Mouse (Mus musculus): ENCODE data around the gene Duox2. TPM values are rescaled to one million over a fixed set of nuclear protein-coding genes. Genes with fewer than 3 reads are reported as not detected.
"Not testable (repeated sequence)": the region's sequence is repeated elsewhere in the genome, so short reads cannot be mapped to it uniquely, and the experiment has no call there.

Gene Duox2
- under 1 TPM; 0.35 to 0.47 TPM for total RNA-seq (2021)

DNA sequence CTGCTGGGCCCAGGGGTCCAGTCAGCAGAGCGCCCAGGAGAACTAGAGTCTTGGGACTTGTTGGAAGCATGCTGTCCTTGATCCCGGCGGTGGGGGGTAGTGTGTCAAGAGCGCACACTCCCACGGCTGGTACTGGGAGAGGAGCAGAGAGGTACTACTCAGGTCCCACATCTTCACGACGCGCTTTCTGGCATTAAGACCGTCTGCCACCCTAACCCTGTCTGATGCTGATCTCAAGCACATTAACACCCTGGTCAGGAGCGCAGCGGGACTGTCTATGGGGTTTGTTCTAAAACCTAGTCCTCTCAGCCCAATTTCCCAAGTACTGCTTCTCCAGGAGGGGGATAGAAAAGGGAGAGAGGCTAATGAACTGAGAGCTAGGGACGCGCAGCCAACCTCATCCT lies at the start of gene Duox2:
Gene Duox2 (minus strand): TSS at position 354 of the 404 bp plus-strand sequence.
- DNase-seq = no peak
- intact Hi-C loops (cut with DNase I) = no loop called here

DNA sequence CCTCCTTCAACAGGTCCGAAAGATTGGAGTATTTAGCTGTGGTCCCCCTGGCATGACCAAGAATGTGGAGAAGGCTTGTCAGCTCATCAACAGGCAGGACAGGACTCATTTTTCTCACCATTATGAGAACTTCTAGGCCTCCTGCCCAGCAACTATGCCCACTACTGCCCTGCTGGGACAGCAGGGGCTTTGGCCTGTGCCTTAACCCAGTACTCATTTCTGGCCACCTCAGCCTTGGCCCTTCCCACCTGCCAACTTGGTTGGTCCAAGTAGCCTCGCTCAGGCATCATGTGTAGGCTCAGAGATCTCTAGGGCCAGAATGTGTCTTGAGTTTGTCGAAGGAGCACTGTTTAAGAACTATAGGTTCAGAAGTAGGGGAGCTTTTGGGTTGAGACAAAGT lies 49.0 kb upstream of the Duox2 start:
- intact Hi-C loops (cut with DNase I) = loop anchor here (10.0 kb wide), 1 partner anchor 278 kb away; no protein-coding TSS in a partner anchor
- DNase-seq = no peak

DNA sequence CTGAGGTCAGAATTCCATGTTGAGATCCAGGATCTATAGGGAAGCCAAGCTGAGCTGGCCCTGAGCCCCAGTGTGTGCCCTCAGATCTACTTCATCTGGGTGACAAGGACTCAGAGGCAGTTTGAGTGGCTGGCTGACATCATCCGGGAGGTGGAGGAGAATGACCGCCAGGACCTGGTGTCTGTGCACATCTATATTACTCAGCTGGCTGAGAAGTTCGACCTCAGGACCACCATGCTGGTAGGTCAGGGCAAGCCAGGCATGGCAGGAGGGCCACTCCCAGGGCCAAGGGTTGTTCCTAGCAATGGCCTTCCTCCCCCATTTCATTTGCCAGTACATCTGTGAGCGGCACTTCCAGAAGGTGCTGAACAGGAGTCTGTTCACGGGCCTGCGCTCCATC lies 47.9 kb upstream of the Duox2 start:
- intact Hi-C loops (cut with DNase I) = loop anchor here (10.0 kb wide), 1 partner anchor 279 kb away; no protein-coding TSS in a partner anchor
- not testable (repeated sequence) for DNase-seq

DNA sequence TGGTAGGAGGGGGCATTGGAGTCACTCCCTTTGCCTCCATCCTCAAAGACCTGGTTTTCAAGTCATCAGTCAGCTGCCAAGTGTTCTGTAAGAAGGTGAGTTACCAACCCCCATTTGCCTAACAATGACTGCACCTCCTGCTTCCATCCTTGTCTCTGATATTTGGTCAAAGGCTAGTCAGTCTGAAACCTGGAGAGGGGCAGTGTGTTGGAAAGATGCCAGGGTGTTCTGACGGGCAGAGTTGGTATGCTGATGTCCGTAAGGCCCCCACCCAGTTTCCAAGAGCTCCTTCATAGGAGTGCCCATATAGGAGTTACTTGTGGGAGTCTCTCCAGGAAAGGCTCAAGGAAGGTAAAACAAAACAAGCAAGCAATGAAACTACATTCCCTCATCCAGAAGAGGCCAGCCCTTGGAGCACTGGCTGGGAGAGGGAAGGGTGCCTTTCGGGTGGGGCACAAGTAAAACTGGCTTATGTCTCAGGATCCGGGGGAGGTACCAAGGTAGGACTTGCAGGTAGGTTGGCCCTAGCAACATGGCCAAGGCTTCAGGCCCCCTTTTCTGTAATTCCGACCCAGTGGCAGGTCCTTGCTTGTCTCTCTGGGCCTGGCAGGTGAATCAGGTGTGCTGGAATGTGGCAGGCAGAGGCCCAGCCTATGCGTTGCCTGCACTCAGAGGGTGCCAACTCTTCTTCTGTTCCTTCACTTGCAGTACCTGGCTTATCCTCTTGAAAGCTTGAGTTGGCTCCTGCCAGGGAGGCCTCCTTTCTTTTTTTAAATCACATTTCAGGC lies 47.1 kb upstream of the Duox2 start:
- intact Hi-C loops (cut with DNase I) = loop anchor here (10.0 kb wide), 1 partner anchor 280 kb away; no protein-coding TSS in a partner anchor
- DNase-seq = no peak

DNA sequence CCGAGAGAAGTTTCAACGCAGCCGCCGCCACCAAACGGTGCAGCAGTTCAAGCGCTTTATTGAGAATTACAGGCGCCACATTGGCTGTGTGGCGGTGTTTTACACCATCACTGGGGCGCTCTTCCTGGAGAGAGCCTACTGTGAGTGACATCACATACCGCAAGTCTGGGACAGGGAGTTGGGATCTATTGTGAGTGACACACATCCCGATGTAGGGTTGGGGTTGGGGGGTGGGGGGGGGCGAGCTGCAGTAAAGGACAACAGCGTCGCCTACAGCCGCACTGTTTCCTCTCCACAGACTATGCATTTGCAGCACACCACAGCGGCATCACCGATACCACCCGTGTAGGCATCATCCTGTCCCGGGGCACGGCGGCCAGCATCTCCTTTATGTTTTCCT lies 39.0 kb upstream of the Duox2 start:
- intact Hi-C loops (cut with DNase I) = no loop called here
- DNase-seq = no peak

DNA sequence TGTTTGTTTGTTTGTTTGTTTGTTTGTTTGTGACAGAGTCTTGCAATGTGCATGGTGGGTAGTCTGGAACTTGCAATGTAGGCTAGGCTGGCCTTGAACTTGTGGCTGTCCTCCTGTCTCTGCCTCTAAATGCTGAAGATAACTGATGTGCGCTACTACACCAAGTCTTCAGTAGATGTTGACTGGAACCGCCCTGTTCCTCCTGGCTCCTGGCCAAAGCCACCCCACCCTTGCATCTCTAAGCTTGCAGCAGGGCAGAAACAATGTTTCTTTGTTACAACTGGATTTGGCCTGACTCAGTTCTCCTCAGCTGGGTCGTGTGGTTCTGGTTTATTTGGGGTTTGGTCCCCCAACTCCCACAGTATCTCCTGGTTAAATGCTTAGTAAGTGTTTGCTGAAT lies 35.9 kb upstream of the Duox2 start:
- DNase-seq = no peak
- intact Hi-C loops (cut with DNase I) = no loop called here

DNA sequence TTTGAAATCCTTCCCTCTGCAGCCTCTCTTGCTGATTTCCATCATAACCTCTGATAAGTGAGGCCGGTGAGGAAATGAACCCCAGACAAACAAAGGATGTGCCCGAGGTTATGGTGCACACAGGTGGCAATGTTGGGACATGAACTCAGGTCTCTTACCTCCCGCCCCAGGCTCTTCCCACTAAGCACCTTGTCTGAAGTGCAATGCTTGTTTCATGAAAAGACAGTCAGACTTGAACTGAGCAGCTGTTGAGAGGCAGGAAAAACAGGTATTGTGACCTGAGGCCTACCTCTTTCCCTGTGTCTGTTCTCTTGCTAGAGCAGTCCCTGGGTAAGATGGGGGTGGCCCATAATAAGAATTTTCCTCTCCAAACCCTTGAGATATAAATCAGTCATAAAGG lies 34.0 kb upstream of the Duox2 start:
- no peak for DNase-seq
- intact Hi-C loops (cut with DNase I) = no loop called here

DNA sequence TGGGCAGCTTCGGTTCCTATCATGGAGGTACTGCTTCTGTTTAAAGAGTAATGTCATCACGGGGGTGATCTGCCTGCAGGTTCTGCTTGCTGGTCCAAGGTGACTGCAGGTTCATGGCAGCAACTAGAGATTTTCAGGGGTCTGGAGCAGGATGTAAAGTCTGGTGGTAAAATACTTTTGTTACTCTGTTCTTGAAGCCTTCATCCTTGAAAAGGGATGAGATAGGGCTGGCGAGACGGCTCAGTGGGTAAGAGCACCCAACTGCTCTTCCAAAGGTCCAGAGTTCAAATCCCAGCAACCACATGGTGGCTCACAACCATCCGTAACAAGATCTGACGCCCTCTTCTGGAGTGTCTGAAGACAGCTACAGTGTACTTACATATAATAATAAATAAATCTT lies 32.1 kb upstream of the Duox2 start:
- intact Hi-C loops (cut with DNase I); DNase-seq: not testable (repeated sequence)

DNA sequence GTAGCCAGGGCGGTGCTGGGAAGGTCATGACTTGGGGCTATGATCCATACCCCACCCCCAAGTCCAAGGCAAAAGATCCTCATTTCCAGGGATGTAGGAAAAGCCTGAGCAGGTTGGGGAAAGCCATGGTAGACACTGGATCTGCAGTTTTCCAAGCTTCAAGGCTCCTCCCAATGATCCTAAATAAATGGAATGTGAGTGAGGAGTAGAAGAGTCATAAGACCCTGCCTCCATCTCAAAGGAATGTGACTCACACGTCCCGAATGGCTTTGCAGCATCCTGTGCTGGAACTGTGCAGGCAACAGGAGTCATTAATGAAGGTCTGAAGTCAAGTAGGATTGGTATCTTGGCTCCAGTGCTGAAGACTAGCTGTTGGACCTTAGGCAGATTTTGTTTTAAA lies 29.7 kb upstream of the Duox2 start:
- intact Hi-C loops (cut with DNase I) = no loop called here
- no peak for DNase-seq

DNA sequence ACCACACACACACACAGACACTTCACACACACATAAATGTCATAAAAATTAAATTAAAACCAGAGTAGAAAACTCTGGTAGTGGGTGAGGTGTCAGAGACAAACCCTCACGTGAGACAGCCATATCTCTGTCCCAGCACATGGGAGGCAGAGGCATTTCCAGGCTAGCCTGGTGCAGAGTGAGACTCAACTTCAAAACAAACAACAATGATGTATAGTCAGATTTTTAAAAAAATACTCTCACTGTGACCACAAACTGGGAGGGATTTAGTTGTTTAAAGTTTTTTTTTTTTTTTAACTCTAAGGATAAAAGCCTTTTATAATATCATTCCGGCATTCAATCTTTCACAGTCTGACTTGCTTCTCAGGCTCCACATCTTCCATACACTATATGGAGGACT lies 27.1 kb upstream of the Duox2 start:
- intact Hi-C loops (cut with DNase I) = no loop called here
- DNase-seq = no peak

DNA sequence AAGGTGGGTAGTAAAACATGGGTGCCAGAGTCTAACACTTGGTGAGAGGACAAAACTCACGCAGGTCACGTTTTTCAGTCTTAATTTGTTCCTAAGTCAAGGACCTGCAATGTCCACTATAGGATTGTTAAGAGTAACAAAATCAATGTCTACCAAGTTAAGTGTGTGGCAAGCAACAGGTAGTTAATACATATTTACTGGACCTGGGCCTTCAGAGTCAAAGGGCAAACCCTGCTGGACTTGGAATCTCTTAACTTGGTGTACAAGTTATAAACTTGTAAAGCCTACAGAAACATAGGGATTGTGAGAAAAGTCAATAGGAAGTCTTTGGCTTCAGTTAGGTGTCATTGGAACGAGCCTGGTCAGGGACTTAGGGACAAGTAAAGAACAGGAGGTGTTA lies 26.3 kb upstream of the Duox2 start:
- no peak for DNase-seq

DNA sequence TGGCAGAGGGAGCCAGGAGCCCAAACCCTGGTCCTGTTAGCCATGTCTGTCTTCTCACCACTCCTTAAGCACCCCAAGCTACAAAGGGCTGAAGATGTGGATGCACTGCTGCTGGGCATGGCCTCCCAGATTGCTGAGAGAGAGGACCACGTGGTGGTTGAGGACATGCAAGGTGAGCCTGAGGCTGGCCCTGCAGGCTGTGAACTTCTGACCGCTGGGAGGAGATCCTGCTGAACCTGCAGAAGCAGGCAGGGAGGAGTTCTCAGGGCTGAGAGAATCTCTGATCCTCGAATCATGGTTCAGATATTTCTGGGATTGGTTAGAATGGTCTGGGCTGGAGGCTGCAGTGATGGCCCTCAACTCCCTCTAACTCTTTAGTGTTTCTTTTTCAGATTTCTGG lies 25.7 kb upstream of the Duox2 start:
- intact Hi-C loops (cut with DNase I) = no loop called here

More for the DNA sequence above, 26.3 kb upstream of the Duox2 start:
- intact Hi-C loops (cut with DNase I) = no loop called here

DNA sequence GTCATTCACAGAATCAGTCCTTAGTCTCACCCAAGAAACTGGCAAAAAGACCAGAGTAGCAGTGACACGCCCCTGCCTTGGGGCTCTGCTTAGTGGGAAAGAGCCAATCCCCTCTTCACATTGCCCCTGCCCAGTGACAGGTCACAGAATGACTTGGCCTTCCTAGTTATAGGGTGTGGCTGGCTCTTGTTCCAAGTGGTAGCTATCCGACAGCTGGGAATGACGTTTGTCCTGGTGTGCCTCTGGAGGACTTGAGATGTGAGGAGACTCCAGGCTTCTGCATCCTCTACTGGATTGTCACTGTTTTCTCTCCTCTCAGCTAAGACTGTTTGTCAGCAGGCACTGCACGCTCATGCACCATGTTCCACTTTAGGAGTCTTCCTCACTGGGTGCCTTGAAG lies 19.1 kb upstream of the Duox2 start:
- DNase-seq = no peak
- intact Hi-C loops (cut with DNase I) = no loop called here

More for the DNA sequence above, 25.7 kb upstream of the Duox2 start:
- no peak for DNase-seq

DNA sequence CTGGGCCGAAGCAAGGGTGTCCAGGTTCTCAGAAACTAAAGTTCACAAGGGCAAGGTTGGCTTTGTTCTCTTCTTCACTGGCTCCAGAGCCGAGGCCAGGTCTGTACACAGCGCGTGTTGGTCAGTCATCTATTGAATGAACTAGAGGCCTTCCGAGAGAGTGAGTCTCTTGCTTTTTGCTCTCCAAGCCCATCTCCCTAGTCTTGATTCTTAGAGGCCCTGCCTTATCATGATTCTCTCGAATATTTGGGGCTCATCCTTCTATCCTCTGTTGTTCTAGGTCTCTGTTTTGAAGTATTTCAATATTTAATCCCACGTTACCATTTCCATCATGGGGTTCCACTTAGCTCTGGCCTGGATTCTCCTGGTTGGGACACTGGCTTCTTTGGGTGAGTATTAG lies 17.1 kb upstream of the Duox2 start, which contains the start of gene Duox1:
Gene Duox1 (plus strand): TSS at position 301 of the 400 bp plus-strand sequence.
- intact Hi-C loops (cut with DNase I) = no loop called here
- DNase-seq = no peak

DNA sequence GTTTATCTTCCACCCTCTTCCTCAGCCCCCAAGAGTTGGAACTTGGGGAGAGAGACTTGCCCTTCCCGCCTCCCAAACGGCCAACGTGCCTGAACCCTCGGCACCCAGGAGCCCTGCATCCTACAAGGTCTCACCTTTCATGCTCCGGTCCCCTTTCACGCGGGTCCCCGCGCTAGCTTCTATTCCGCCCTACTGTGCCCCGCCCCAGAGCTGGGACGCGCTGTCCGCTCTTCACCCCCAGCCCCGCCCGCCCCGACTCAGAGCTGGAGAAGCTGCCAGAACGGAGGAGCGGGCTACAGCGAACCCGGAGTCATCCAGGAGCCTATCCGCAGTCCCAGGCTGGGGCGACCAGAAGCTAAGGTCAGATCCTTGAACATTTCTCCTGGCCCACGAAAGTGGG lies 15.3 kb upstream of the Duox2 start, which contains the start of gene Duoxa1:
Gene Duoxa1 (minus strand): TSS at position 195 of the 400 bp plus-strand sequence.
- DNase-seq = no peak
- intact Hi-C loops (cut with DNase I) = no loop called here

DNA sequence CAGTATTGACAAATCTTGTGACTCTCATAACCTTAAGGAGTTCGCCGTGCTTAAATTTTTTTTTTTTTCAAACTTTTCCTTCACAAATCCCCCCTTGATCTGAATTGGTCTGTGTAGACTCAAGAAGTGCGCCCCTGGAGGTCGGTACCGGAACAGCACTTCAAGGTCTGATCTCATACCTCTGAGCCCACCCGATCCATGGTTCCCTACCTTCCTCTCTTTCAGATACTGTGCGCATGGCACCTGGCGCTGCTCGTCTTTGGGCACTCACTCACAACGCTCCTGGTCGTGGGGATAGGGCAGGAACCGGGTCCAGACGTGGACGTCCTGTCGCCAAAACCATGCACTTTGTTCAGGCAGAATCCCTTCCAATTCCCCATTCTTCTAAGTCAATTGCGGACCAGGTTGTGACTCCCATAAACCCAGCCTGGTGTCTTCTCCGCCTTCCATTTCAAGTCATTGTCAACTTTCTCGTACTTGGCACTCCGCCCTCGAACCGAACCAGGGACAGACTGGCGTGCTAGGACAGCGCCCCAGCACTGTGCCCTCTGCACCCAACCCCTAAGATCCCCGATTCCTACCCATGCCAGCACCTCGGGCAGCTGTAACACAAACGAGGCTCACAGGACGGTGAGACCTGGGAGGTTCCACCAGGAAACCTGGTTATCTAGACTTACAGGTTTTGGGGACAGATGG lies 14.6 kb upstream of the Duox2 start:
- intact Hi-C loops (cut with DNase I) = no loop called here
- peak; percentile 62 to 77 for DNase-seq

DNA sequence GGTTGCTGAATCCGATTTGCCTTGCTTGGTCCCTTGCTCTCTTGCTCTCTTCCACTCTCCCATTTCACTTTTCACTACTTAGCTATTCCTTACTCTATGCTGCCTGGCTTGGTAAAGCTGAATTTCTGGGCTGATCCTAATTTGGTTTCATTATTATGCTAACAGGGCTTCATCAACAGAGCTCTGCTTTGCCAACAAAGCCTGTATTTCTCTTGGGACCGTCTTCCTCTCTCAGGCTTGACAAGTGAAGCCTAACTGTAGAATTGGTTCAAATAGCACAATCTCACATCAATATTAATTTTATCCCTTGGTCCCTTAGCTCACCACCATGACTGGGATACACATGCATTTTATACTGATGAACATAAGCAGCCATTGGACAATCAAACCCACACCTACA lies 13.3 kb upstream of the Duox2 start:
- no peak for DNase-seq
- intact Hi-C loops (cut with DNase I) = no loop called here

DNA sequence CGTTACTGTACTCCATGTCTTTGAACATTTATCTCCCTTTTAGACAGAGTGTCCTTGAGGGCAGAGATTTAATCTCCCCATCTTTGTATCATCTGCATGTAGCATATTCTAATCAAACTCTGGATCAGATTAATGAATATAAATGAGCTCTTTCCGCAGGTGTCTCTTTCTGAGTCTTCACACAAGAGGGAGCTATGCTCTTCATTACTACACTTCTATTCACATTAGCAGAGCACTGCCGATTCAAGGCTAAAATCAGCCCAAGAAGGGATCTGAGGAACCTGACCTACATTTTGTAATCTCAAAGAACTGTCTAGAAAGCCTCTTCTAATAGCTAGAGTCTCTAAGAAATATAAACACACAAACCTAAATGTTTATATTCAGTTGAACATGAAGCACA lies 11.4 kb upstream of the Duox2 start:
- no peak for DNase-seq

DNA sequence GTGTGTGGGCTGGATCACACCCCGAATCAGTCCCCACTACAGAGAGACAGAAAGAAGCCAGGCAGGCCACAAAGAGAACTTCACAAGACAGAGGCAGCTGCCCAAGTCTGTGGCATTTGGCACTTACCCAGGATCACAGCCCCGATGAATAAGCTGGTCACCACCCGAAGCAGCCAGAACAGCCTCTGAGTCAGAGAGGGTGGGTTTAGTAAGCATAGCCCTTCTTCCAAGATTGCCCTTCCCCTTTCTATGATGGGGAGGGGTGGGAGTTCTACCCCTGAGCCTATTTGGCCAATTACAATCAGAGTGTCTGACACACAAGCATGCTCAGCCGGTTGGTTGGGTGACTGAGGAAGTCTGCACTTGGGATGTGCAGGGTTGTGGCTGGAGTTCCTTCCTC lies 7.9 kb upstream of the Duox2 start:
- intact Hi-C loops (cut with DNase I) = no loop called here
- DNase-seq = no peak

More for the DNA sequence above, 11.4 kb upstream of the Duox2 start:
- intact Hi-C loops (cut with DNase I) = no loop called here

DNA sequence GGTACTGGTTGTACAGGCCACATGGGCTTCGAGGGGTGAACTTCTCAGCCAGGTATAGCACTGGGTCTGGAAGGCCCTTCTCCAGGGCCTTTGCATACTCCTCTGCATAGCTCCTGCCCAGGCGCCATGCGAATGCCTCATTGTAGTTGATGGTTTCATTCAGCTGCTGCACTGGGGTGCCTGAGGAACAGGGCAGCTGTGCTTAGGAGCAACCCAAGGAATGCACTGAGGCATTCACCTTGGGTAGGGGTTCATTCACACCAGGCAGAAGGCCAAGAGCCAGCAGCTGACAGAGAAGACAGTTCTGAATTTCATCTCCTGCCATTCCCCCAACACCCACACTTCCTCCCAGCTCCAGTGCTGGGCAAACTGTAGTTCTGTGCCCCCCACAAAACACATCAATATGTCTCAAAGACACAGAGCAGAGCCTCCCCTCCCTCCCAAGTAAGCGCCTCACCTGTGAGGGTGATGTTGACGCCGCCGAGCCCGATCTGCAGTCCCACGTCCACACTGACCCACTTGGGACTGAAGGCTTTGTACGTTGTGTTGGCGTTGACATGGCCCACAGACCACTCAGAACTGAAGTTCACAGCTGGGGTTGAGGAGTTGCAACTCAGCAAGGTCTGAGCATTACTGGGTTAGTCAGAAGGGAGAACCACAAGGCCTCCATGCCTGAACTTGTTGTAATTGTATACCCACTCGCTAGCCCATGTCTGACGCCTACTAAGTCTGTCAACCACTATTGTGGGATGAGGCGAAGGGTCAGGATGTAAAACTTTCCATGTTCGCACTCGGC lies 7.0 kb upstream of the Duox2 start:
- intact Hi-C loops (cut with DNase I) = no loop called here
- DNase-seq = no peak

DNA sequence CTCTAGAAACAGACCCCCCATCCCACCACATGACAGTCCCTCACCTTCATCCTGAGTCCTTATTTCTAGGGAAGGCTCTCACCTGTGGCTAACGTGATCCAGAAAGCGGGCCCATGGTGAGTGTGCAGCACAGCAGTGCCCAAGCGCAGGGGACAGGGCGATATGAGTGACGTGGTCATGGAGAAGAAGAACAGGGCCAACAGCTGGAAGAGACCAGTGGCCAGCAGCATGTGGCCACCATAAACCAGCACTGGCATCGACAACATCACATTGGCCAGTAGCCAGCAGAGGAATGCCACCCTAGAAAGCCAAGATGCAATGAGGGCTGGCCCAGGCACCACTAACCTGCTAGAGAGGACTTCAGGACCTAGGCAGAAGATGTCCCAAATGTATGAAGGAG lies 6.3 kb upstream of the Duox2 start:
- intact Hi-C loops (cut with DNase I) = loop anchor here (5.0 kb wide), 2 partner anchors 62 to 232 kb away; no protein-coding TSS in a partner anchor
- DNase-seq = no peak

Data from heart, postnatal 36 days (tissue).